Mouse (Mus musculus) C3H10T1/2 (cell line): Measurements from ENCODE around the gene Ccdc12. TPM values are rescaled to one million over a fixed set of nuclear protein-coding genes. Genes with fewer than 3 reads are reported as not detected.

Experiments used
- polyA plus RNA-seq, 2 experiments: library from polyadenylated mRNA; unstranded; fragments of >200 nt; fragmentation: generic; extraction: Trizol; gene quantifications; one replicate each; pipeline ENCODE4 v1.2.1; 2012; ENCODE audit warnings: missing spikeins in 2 of 2

The Ccdc12 gene
- 10 to 100 TPM; 79.2 to 87.1 TPM for polyA plus RNA-seq

GRCm38 (mm10) chr9:110656249-110657221 is at the start of gene Ccdc12:
TSS of gene Ccdc12 (plus strand) at chr9:110656503.

GRCm38 (mm10) chr9:110624361-110625166 is 31.7 kb upstream of the Ccdc12 start, which contains the start of gene Nradd:
TSS of gene Nradd (minus strand) at chr9:110624452.

GRCm38 (mm10) chr9:110653655-110654461 is 2.4 kb upstream of the Ccdc12 start, which contains the start of gene Nbeal2:
TSS of gene Nbeal2 (minus strand) at chr9:110654161.

GRCm38 (mm10) chr9:110741711-110742294 is 85.5 kb downstream of the Ccdc12 start, which contains the start of gene Myl3:
TSS of gene Myl3 (plus strand) at chr9:110741861.

GRCm38 (mm10) chr9:110746961-110747360 is 90.7 kb downstream of the Ccdc12 start, which contains the start of gene Pth1r:
TSS of gene Pth1r (minus strand) at chr9:110747145.

Other genes starting within 250 kb of the Ccdc12 start
- 10 to 100 TPM; 42.8 to 46.8 TPM for gene Ptpn23, start 248.3 kb upstream of the Ccdc12 start, polyA plus RNA-seq
- not detected for gene Ngp, start 236.8 kb upstream of the Ccdc12 start, polyA plus RNA-seq
- 1 to 10 TPM; 2.3 to 8.2 TPM for gene Klhl18, start 179.8 kb upstream of the Ccdc12 start, polyA plus RNA-seq
- gene Kif9, start 179.5 kb upstream of the Ccdc12 start, polyA plus RNA-seq, result 1 to 10 TPM in 1 of 2 experiments, under 1 TPM in 1; 0.04 to 1.1 TPM
- 10 to 100 TPM in 1 of 2 experiments, 1 to 10 TPM in 1; 1.1 to 17.1 TPM for gene Setd2, start 123.9 kb upstream of the Ccdc12 start, polyA plus RNA-seq
- 10 to 100 TPM; 47.3 to 86.6 TPM for gene Nradd, start 32.1 kb upstream of the Ccdc12 start, polyA plus RNA-seq
- 1 to 10 TPM; 1.2 to 2.2 TPM for gene Nbeal2, start 2.3 kb upstream of the Ccdc12 start, polyA plus RNA-seq
- gene Myl3, start 85.4 kb downstream of the Ccdc12 start, polyA plus RNA-seq, result not detected
- gene Pth1r, start 90.6 kb downstream of the Ccdc12 start, polyA plus RNA-seq, result under 1 TPM; 0.26 to 0.63 TPM
- not detected for gene Prss42, start 141.7 kb downstream of the Ccdc12 start, polyA plus RNA-seq
- not detected for gene Prss44, start 157.5 kb downstream of the Ccdc12 start, polyA plus RNA-seq
- not detected for gene Prss43, start 170.2 kb downstream of the Ccdc12 start, polyA plus RNA-seq
- not detected for gene Prss45, start 178.1 kb downstream of the Ccdc12 start, polyA plus RNA-seq
- gene Prss46, start 188.0 kb downstream of the Ccdc12 start, polyA plus RNA-seq, result not detected
- not detected for gene Prss50, start 201.5 kb downstream of the Ccdc12 start, polyA plus RNA-seq
- under 1 TPM; 0.05 to 0.12 TPM for gene Als2cl, start 223.4 kb downstream of the Ccdc12 start, polyA plus RNA-seq
- not detected for gene Tmie, start 223.6 kb downstream of the Ccdc12 start, polyA plus RNA-seq